Mouse (Mus musculus) stomach, embryonic 16.5 days (tissue): ENCODE measurements at regions not wholly inside any gene's neighbourhood (a gene's known extent, or its start where the extent isn't known, plus 50 kb on each side); places are given as distances from the start of the nearest gene placed in this dataset.

ENCODE experiments used
- ATAC-seq: fragments of 200-750 bp; cut with Nextera tagmentation; 2 replicates; pipeline ENCODE4 v1.8.0; 2017; ENCODE audit warnings: moderate number of reproducible peaks, moderate TSS enrichment; ENCODE audit not compliant: insufficient read depth, low FRiP score
- H3K27ac ChIP-seq: fragments of 300-500 bp; sonication (generic); 2 replicates; pipeline ENCODE4 v1.5.1; 2014; ENCODE audit warnings: low read length
- H3K27me3 ChIP-seq: fragments of 300-500 bp; sonication (generic); 2 replicates; pipeline ENCODE4 v1.6.1; 2014; ENCODE audit warnings: low read length, control low read depth, mixed read lengths; ENCODE audit not compliant: control insufficient read depth, insufficient read depth
- H3K36me3 ChIP-seq: fragments of 300-500 bp; sonication (generic); 2 replicates; pipeline ENCODE4 v1.6.1; 2014; ENCODE audit warnings: low read length; ENCODE audit not compliant: control insufficient read depth, insufficient read depth
- H3K4me1 ChIP-seq: fragments of 300-500 bp; sonication (generic); 2 replicates; pipeline ENCODE4 v1.6.1; 2014; ENCODE audit warnings: low read length, control low read depth, mixed read lengths; ENCODE audit not compliant: control insufficient read depth, insufficient read depth
- H3K4me2 ChIP-seq: fragments of 300-500 bp; sonication (generic); 2 replicates; pipeline ENCODE4 v1.6.1; 2014; ENCODE audit warnings: low read depth, low read length, mixed read lengths
- H3K4me3 ChIP-seq: fragments of 300-500 bp; sonication (generic); replicated peaks from 2 replicates; pipeline ENCODE4 v1.5.1; 2014; ENCODE audit warnings: mild to moderate bottlenecking, low read length
- H3K9ac ChIP-seq: fragments of 300-500 bp; sonication (generic); 2 replicates; pipeline ENCODE4 v1.6.1; 2014; ENCODE audit warnings: low read length
- H3K9me3 ChIP-seq: fragments of 300-500 bp; sonication (generic); replicated peaks from 2 replicates; pipeline ENCODE4 v1.6.1; 2016; ENCODE audit warnings: low read length, control low read depth; ENCODE audit not compliant: control insufficient read depth
- WGBS: fragments of 180-500 bp; shearing (Covaris S2); extraction: QIAGEN DNeasy Blood & Tissue Kit; methylation state at CpG from one replicate; pipeline ENCODE4 v1.1.7; 2014; 5-methylcytosine and 5-hydroxymethylcytosine counted together

DNA sequence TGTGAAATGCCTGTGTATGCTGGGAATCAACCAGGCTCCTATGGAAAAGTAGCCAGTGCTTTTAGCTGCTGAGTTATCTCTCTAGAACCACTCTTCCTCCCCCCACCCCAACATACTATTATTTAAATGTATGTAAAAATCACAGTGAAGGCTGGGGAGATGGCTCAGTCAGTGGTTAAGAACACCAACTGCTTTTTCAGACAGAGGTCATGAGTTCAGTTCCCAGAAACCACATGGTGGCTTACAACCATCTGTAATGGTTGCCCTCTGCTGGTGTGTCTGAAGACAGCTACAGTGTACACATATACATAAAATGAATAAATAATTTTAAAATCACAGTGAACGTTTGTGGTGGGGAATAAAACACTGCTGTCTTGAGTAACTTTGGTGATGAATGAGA is 144.4 kb downstream of the Plpp3 start:
- Histone ChIP-seq H3K9ac (no peak overlapping the region), H3K9me3 (no peaks in the 10 kb centered on the region), H3K4me3 (no peak overlapping the region), H3K27ac (no peak overlapping the region), H3K36me3 (no peaks in the 10 kb centered on the region), H3K4me2 (no peak overlapping the region), H3K4me1 (no peaks in the 10 kb centered on the region), H3K27me3 (no peaks in the 10 kb centered on the region)
- ATAC-seq = no peak
- WGBS = 59% methylated on average over 1 of the region's 1 CpGs

DNA sequence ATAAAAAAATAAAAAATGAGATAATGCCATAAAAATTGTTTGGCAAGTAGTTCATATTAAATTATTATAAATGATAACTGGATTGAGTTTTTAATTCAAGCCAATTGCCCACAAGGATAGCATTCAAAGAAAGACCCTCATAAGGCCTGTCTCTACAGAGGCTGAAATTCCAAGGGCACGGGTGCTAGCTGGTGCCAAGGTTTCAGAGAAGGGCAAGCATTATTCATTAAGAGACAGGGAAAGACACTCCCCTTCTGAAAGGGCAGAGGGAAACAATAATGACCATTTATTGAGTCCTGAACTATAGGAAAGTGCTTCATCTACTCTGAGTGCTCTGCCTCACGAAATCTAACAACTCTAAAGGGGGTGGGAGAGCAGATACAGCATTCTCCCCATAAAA is 147.0 kb downstream of the Plpp3 start:
- Histone ChIP-seq H3K9me3 (no peaks in the 10 kb centered on the region), H3K4me1 (no peaks in the 10 kb centered on the region), H3K36me3 (no peaks in the 10 kb centered on the region), H3K4me2 (no peak overlapping the region), H3K4me3 (no peak overlapping the region), H3K27me3 (no peaks in the 10 kb centered on the region), H3K27ac (no peak overlapping the region), H3K9ac (no peak overlapping the region)
- 52% methylated on average over 2 of the region's 2 CpGs for WGBS
- no peak for ATAC-seq

DNA sequence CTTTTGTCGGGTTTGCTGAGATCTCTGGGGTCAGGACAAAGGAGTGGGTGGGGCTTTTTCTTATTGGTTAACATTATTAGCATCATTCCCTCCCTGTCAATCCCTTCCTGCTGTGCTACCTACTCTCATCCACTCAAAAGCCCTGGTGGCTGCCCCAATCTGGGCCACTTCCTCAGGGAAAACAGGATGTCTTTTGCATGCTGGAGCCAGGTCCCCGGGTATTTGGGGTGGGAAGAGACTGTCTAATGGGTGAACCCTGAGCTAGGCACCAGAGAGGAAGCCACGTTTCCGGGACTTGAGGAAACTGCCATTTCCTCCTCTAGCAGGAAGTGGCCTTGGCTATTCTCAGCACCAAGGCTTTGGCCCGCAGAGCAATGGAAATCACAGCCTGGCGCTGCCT is 148.8 kb downstream of the Plpp3 start:
- Histone ChIP-seq H3K9me3 (no peaks in the 10 kb centered on the region), H3K9ac (no peak overlapping the region), H3K4me2 (no peak overlapping the region), H3K36me3 (no peaks in the 10 kb centered on the region), H3K27me3 (no peaks in the 10 kb centered on the region), H3K27ac (no peak overlapping the region), H3K4me3 (no peak overlapping the region), H3K4me1 (no peaks in the 10 kb centered on the region)
- no peak for ATAC-seq
- WGBS = 72% methylated on average over 6 of the region's 6 CpGs

GRCm38 (mm10) chr4:105307356-105307755 is 150.2 kb downstream of the Plpp3 start:
- no peaks in the 10 kb centered on the region for H3K4me1 ChIP-seq
- H3K36me3 ChIP-seq = no peaks in the 10 kb centered on the region
- no peak for ATAC-seq

GRCm38 (mm10) chr4:105307905-105308304 is 150.8 kb downstream of the Plpp3 start:
- no peak overlapping the region for H3K4me2 ChIP-seq
- no peaks in the 10 kb centered on the region for H3K36me3 ChIP-seq
- H3K27me3 ChIP-seq = no peaks in the 10 kb centered on the region
- no peaks in the 10 kb centered on the region for H3K9me3 ChIP-seq
- no peak overlapping the region for H3K9ac ChIP-seq
- no peak for ATAC-seq
- H3K4me3 ChIP-seq = no peak overlapping the region
- H3K4me1 ChIP-seq = no peaks in the 10 kb centered on the region
- H3K27ac ChIP-seq = no peak overlapping the region
- WGBS = 84% methylated on average over 5 of the region's 5 CpGs

More at GRCm38 (mm10) chr4:105307356-105307755, 150.2 kb downstream of the Plpp3 start:
- no peak overlapping the region for H3K9ac ChIP-seq
- no peak overlapping the region for H3K27ac ChIP-seq
- WGBS = 76% methylated on average over 4 of the region's 4 CpGs
- no peaks in the 10 kb centered on the region for H3K27me3 ChIP-seq
- H3K4me3 ChIP-seq = no peak overlapping the region
- no peak overlapping the region for H3K4me2 ChIP-seq
- no peaks in the 10 kb centered on the region for H3K9me3 ChIP-seq

GRCm38 (mm10) chr4:105308971-105309488 is 151.9 kb downstream of the Plpp3 start:
- Histone ChIP-seq H3K36me3 (no peaks in the 10 kb centered on the region), H3K9me3 (no peaks in the 10 kb centered on the region), H3K4me2 (no peak overlapping the region), H3K27ac (no peak overlapping the region; the same call in 1 of the 2 replicates), H3K4me1 (no peaks in the 10 kb centered on the region), H3K27me3 (no peaks in the 10 kb centered on the region), H3K4me3 (no peak overlapping the region), H3K9ac (no peak overlapping the region)
- no peak; the same call in 1 of the 2 replicates for ATAC-seq
- 65% methylated on average over 5 of the region's 5 CpGs for WGBS

DNA sequence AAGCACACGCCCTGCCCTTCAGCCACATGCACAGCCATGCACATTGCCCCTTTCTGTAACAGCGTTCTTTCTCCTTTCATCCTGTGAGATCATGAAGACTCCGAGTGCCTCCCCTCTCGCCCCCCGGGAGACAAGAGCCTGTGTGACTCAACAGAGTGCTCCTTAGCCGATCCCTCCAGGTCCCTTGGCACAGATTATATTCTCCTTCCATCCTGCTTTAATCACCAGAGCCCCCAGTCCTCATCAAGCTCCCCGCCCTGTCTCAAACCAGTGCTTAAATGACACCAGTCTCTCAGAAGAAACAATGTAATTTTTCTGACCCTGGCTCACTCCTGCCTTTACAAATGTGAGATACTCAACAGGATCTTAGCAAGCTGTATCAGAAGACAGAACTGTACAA is 155.5 kb downstream of the Plpp3 start:
- Histone ChIP-seq H3K4me1 (no peaks in the 10 kb centered on the region), H3K27ac (no peak overlapping the region), H3K4me3 (no peak overlapping the region), H3K4me2 (no peak overlapping the region), H3K27me3 (no peaks in the 10 kb centered on the region), H3K9me3 (no peaks in the 10 kb centered on the region), H3K9ac (no peak overlapping the region), H3K36me3 (no peaks in the 10 kb centered on the region)
- WGBS = 75% methylated on average over 7 of the region's 7 CpGs
- ATAC-seq = no peak

GRCm38 (mm10) chr4:105313151-105313818 is 156.1 kb downstream of the Plpp3 start:
- no peak for ATAC-seq
- Histone ChIP-seq H3K9ac (no peak overlapping the region), H3K9me3 (no peaks in the 10 kb centered on the region), H3K4me3 (no peak overlapping the region), H3K27me3 (no peaks in the 10 kb centered on the region), H3K36me3 (no peaks in the 10 kb centered on the region), H3K4me2 (no peak overlapping the region), H3K27ac (no peak overlapping the region), H3K4me1 (no peaks in the 10 kb centered on the region)
- 69% methylated on average over 10 of the region's 10 CpGs for WGBS

GRCm38 (mm10) chr4:105315095-105315494 is 157.9 kb downstream of the Plpp3 start:
- no peak for ATAC-seq
- H3K9me3 ChIP-seq = no peaks in the 10 kb centered on the region
- 51% methylated on average over 5 of the region's 5 CpGs for WGBS
- H3K4me1 ChIP-seq = no peaks in the 10 kb centered on the region
- no peak overlapping the region for H3K9ac ChIP-seq
- H3K36me3 ChIP-seq = no peaks in the 10 kb centered on the region
- no peak overlapping the region for H3K27ac ChIP-seq
- no peaks in the 10 kb centered on the region for H3K27me3 ChIP-seq
- no peak overlapping the region for H3K4me3 ChIP-seq
- no peak overlapping the region for H3K4me2 ChIP-seq
